Mouse (Mus musculus) ES-Bruce4 (cell line): ENCODE data around the gene Apba3.

Experiments
- CTCF ChIP-seq: IDR thresholded peaks from one replicate; pipeline ENCODE4 v1.8.1; 2011; ENCODE audit warnings: low read depth, low read length
- EP300 ChIP-seq: IDR thresholded peaks from 2 replicates; pipeline ENCODE4 v1.6.1; 2011; ENCODE audit warnings: low read depth, low read length; ENCODE audit not compliant: insufficient read depth
- POLR2A ChIP-seq: IDR thresholded peaks from one replicate; pipeline ENCODE4 v1.8.1; 2011; ENCODE audit warnings: low read length; ENCODE audit not compliant: insufficient read depth

GRCm38 (mm10) chr10:81309571-81309970, 42.8 kb downstream of the Apba3 start:
- TF ChIP-seq POLR2A (no peak), CTCF (no peak), EP300 (no peak)
